Mouse (Mus musculus): ENCODE measurements at regions not wholly inside any gene's neighbourhood (a gene's known extent, or its start where the extent isn't known, plus 50 kb on each side); places are given as distances from the start of the nearest gene placed in this dataset.
"Not testable (repeated sequence)": the region's sequence is repeated elsewhere in the genome, so short reads cannot be mapped to it uniquely, and the experiment has no call there.

GRCm38 (mm10) chr14:52899629-52900028 is 404.1 kb upstream of the Olfr1507 start:
- TF ChIP-seq CTCF (IDR thresholded peaks at IDR 0.05; ENCODE audit: extremely low read depth, insufficient read depth, insufficient read length, insufficient replicate concordance); POLR2A (IDR thresholded peaks at IDR 0.05; ENCODE audit: low read depth, low read length): not testable (repeated sequence)

All from spleen, adult 2 months (tissue).